Mouse (Mus musculus) layer of hippocampus, adult 6 months (tissue): ENCODE data around the gene Jdp2. TPM values are rescaled to one million over a fixed set of nuclear protein-coding genes. Genes with fewer than 3 reads are reported as not detected.

Experiments
- long read RNA-seq, 2 experiments: library from polyadenylated mRNA; unstranded; transcript quantifications; one replicate each; pipeline ENCODE4 v2.0.0; 2019 to 2020
- polyA plus RNA-seq: library from polyadenylated mRNA; unstranded; fragments of <200 nt; fragmentation: Nextera tagmentation; gene quantifications from 2 replicates; pipeline ENCODE4 v1.2.3, GENCODE M21; 2021

The Jdp2 gene
- 0.53 and 0.89 TPM in 2 replicates for polyA plus RNA-seq
- long read RNA-seq, experiment 1 = 0 reads
- long read RNA-seq, experiment 2, partial matches to known transcripts = 0 of 4 reads
- long read RNA-seq, experiment 2, other reads (novel, unspliced or antisense) = 4 of 4 reads

DNA sequence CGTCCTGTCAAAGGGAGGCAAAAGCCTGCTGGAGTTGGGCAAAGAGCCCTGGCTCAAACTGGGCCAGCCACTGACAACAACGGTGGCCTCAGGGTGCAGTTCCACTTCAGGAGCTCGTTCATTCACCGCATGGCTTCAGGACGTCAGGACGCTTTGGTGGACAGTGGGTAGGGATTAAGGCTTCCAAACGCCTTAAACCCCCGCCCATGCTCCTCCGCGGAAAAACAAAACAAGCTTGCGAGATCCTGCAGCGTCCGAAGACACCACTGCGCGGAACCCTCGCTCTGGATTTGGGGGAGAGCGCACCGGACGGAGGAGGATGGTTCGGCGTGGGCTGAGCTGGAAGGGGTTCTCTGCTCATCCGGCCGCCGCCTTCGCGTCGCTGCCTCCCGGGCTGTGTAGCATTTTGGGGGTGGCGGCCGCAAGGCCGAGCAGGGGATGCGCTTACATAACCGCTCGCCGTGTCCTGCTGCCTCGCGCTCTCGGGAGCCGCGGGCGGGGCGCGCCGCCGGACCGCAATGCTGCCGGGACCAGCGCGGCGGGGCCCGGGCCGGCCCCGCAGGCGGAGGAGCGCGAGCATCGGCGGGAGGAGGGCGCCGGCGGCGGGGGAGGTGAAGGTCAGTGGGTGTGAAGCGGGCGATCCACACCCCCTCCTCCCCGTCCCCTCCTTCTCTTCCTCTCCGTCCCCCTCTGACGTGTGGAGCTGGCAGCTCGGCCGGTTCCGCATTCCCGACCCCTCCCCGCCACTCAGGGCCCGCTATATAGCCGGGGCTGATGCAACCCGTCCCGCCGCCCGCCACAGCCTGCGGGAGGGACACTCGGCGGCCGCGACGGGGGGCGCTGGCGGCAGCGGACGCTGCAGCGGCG is at the start of gene Jdp2:
Gene Jdp2, plus strand, starts transcription at position 417 of the 867 bp plus-strand sequence.

DNA sequence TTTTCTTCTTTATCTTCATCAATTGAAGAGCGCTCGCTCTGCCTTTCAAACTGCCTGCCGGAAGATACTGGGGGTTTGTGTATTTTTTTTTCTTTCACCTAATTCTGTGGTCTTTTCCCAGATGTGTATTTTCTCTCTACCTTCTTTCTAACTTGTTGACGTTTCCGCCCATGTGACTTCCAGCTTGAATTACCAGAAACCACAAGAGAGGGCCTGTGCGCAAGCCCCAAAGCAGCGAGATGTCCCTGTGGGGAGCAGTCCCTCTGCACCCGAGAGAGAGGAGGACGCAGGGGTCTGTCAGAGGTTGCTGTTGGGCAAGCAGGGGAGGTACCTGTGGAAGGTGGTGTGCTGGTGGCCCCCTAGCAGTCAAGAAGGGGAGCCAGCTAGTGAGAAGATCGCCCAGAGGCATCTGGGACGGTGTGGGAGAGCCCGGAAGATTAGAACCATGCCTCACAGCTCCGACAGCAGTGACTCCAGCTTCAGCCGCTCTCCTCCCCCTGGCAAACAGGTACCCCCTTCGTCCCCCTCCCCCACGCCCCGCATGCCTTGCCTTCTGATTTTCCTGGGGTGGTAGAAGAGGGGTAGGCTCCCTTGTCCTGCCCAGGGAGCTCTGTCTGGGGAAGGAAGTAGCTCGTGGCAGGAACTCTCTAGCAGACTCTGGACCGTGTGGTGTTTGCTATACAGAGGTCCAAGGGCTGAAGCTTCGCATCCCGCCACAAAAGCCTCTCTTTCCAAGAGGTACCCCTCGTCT is 87.8 kb downstream of the Jdp2 start, which contains the start of gene Batf:
Gene Batf, plus strand, starts transcription at position 204 of the 751 bp plus-strand sequence.

Other genes with a start within 250 kb of the Jdp2 start
- gene Tmed10, start 224.2 kb upstream of the Jdp2 start, polyA plus RNA-seq = 124 and 153 TPM in 2 replicates
- gene Fos, start 125.1 kb upstream of the Jdp2 start, polyA plus RNA-seq = 8.4 and 14.1 TPM in 2 replicates
- 0.20 and 0.46 TPM in 2 replicates for gene Batf, start 87.6 kb downstream of the Jdp2 start, polyA plus RNA-seq
- gene Flvcr2, start 147.5 kb downstream of the Jdp2 start, polyA plus RNA-seq = 0.75 and 1.5 TPM in 2 replicates
- 105 and 108 TPM in 2 replicates for gene Erg28, start 225.5 kb downstream of the Jdp2 start, polyA plus RNA-seq
- 21.8 and 24.8 TPM in 2 replicates for gene Ttll5, start 225.6 kb downstream of the Jdp2 start, polyA plus RNA-seq